Mouse (Mus musculus): ENCODE results near the gene Arid3b.

DNA sequence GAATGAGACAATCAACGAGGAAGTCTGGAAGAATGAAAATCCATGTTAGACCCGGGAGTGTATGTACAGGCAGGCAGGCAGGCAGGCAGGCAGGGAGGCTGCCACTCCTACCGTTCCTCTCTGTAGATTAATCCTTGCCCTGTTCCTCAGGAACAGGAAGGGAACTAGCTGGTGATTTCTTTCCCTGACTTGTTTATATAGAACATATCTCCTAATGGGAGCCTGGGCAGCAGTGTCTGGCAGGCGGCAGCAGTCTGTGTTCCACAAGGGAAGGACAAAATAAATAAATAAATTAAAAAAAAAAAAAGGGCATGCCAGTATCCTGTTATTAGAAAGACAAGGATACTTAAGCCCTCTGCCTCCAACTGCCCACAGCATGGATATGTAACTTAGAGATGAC, 32.8 kb downstream of the Arid3b start:
- no peak for TF ChIP-seq CTCF (IDR thresholded peaks at IDR 0.05; ENCODE audit: control insufficient read depth, insufficient read depth, low read length)
- TF ChIP-seq POLR2A (IDR thresholded peaks at IDR 0.05; ENCODE audit: borderline replicate concordance, control insufficient read depth, low read depth, low read length), result no peak
